Mouse (Mus musculus) T-cell, adult 2 months (primary cell): ENCODE measurements around the gene Cadm2.
A peak's percentile ranks its signal among the peaks of the same experiment; 100 is the strongest.

Source experiments
- DNase-seq: peaks from one replicate; pipeline ENCODE4 v3.0.0; 2022; ENCODE audit warnings: low spot score

Gene Cadm2

GRCm38 (mm10) chr16:67620826-67621505 is at the start of gene Cadm2:
Cadm2 (minus strand) TSS chr16:67620908.
- DNase-seq, result peak; percentile 32

GRCm38 (mm10) chr16:67646930-67647329 is 26.2 kb upstream of the Cadm2 start:
- DNase-seq, result no peak

GRCm38 (mm10) chr16:67643651-67644050 is 22.9 kb upstream of the Cadm2 start:
- no peak for DNase-seq

- DNase-seq, result no peak
Observed at GRCm38 (mm10) chr16:67619906-67620781, 564 bp downstream of the Cadm2 start.

GRCm38 (mm10) chr16:67619416-67619815 is 1.3 kb downstream of the Cadm2 start:
- DNase-seq, result no peak

- no peak for DNase-seq
Observed at GRCm38 (mm10) chr16:67618817-67619216, 1.9 kb downstream of the Cadm2 start.

- no peak for DNase-seq
Observed at GRCm38 (mm10) chr16:67617811-67618210, 2.9 kb downstream of the Cadm2 start.

- no peak for DNase-seq
Observed at GRCm38 (mm10) chr16:67617256-67617655, 3.5 kb downstream of the Cadm2 start.

GRCm38 (mm10) chr16:67613876-67614275 is 6.8 kb downstream of the Cadm2 start:
- no peak for DNase-seq

GRCm38 (mm10) chr16:67610904-67611681 is 9.6 kb downstream of the Cadm2 start:
- no peak for DNase-seq

- no peak for DNase-seq
Observed at GRCm38 (mm10) chr16:67609116-67609515, 11.6 kb downstream of the Cadm2 start.

GRCm38 (mm10) chr16:67608499-67608898 is 12.2 kb downstream of the Cadm2 start:
- no peak for DNase-seq

- DNase-seq, result no peak
Observed at GRCm38 (mm10) chr16:67605661-67606060, 15.0 kb downstream of the Cadm2 start.

- DNase-seq, result no peak
Observed at GRCm38 (mm10) chr16:67599981-67600380, 20.7 kb downstream of the Cadm2 start.

- DNase-seq, result no peak
Observed at GRCm38 (mm10) chr16:67598841-67599240, 21.9 kb downstream of the Cadm2 start.

GRCm38 (mm10) chr16:67591015-67591414 is 29.7 kb downstream of the Cadm2 start:
- no peak for DNase-seq

- DNase-seq, result no peak
Observed at GRCm38 (mm10) chr16:67578842-67579517, 41.7 kb downstream of the Cadm2 start.

- no peak for DNase-seq
Observed at GRCm38 (mm10) chr16:67575557-67575956, 45.2 kb downstream of the Cadm2 start.

GRCm38 (mm10) chr16:67526992-67527391 is 93.7 kb downstream of the Cadm2 start:
- no peak for DNase-seq

GRCm38 (mm10) chr16:67524878-67525277 is 95.8 kb downstream of the Cadm2 start:
- DNase-seq, result no peak

- no peak for DNase-seq
Observed at GRCm38 (mm10) chr16:67518311-67518710, 102.4 kb downstream of the Cadm2 start.

GRCm38 (mm10) chr16:67515549-67515948 is 105.2 kb downstream of the Cadm2 start:
- DNase-seq, result no peak
